Comparison of ENCODE assay signal across 9 mouse cellular contexts in the genomic region with DNA sequence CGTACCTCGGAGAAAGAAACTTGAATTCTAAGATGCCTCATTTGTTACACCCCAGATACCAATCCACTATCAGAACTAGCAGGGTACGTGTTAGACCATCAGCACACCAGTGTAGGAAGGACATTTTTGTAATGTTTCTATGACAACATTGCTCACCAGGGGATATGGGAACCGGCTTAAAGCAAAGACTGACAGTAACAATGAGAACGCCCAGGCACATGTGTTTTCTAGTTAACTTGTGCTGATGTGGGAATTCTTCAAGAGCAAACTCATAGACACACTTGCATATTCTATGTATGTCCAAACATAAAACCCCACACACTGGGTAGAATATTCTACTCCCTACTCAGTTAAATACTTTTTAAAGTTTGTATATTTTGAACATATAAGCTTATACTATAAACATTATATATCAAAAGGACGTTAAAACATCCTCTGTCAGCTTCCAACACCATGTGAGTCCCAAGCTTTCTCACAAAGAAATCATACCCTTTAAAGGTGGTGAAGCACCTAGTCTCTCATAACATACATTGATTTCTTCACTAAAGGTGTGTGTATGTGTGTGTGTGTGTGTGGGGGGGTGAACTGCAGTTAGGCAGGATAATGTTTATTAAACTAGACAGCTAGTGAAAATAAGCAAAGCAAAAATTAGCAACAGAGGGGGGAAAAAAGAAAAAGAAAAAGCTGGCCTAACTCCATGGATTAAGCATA.
DNase-seq lines count a peak whose midpoint lies in the region; ATAC-seq and TF ChIP-seq lines count a peak whose summit lies in the region.
"Had no signal": no experiment of that assay in that cellular context is flagged by ENCODE, and none has a peak within 500 bp of the region (broad histone marks: within the 10 kb centered on the region; RNA-seq: fewer than 3 reads in every experiment).

No protein-coding gene starts in this region.

- no peak overlapping the region for H3K9ac ChIP-seq in lung, embryonic 15.5 days
- H3K9ac ChIP-seq in forebrain, postnatal 0 days = no peak overlapping the region
- H3K9ac ChIP-seq in stomach, postnatal 0 days (ENCODE audit: low read length) = no peak overlapping the region
- H3K9ac ChIP-seq: liver, embryonic 13.5 days had no signal

- no peaks in the 10 kb centered on the region for H3K27me3 ChIP-seq in lung, embryonic 15.5 days
- no peaks in the 10 kb centered on the region for H3K27me3 ChIP-seq in forebrain, postnatal 0 days (ENCODE audit: insufficient read depth, low read length)
- no peaks in the 10 kb centered on the region for H3K27me3 ChIP-seq in stomach, postnatal 0 days (ENCODE audit: control insufficient read depth, insufficient read depth, low read length)
- H3K27me3 ChIP-seq: liver, embryonic 13.5 days had no signal

- TF ChIP-seq EP300 in stomach, postnatal 0 days (optimal IDR thresholded peaks at IDR 0.05) = no peak

- peak; percentile 27; the same call in 1 of the 2 replicates for ATAC-seq in lung, embryonic 15.5 days (ENCODE audit: borderline replicate concordance, extremely low read depth, low FRiP score, low TSS enrichment)
- peak; percentile 38; the same call in 1 of the 2 replicates for ATAC-seq in forebrain, postnatal 0 days
- no peak for ATAC-seq in stomach, postnatal 0 days (ENCODE audit: low FRiP score, low TSS enrichment)

- no peaks in the 10 kb centered on the region for H3K9me3 ChIP-seq in lung, embryonic 15.5 days
- H3K9me3 ChIP-seq in forebrain, postnatal 0 days (ENCODE audit: low read length) = no peaks in the 10 kb centered on the region
- no peaks in the 10 kb centered on the region for H3K9me3 ChIP-seq in stomach, postnatal 0 days (ENCODE audit: control insufficient read depth, low read length)
- H3K9me3 ChIP-seq: liver, embryonic 13.5 days had no signal

- no peaks in the 10 kb centered on the region for H3K36me3 ChIP-seq in lung, embryonic 15.5 days
- no peaks in the 10 kb centered on the region for H3K36me3 ChIP-seq in forebrain, postnatal 0 days (ENCODE audit: insufficient read depth)
- H3K36me3 ChIP-seq in stomach, postnatal 0 days (ENCODE audit: control insufficient read depth, insufficient read depth, low read length) = no peaks in the 10 kb centered on the region
- H3K36me3 ChIP-seq: liver, embryonic 13.5 days had no signal

- no peak for TF ChIP-seq CTCF in forebrain, postnatal 0 days (IDR thresholded peaks at IDR 0.05; ENCODE audit: low read depth)
- TF ChIP-seq CTCF in stomach, postnatal 0 days (IDR thresholded peaks at IDR 0.05; ENCODE audit: low read depth) = no peak

- DNase-seq in lung, postnatal 14 days = no peak
- no peak for DNase-seq in forebrain, postnatal 0 days
- peak; percentile 35 for DNase-seq in mesoderm, embryonic 11.5 days (ENCODE audit: low read depth, low spot score)
- no peak for DNase-seq in stomach, postnatal 0 days (ENCODE audit: low spot score)
- DNase-seq in thymus, postnatal 0 days (ENCODE audit: low spot score) = no peak
- DNase-seq in yolk sac, embryonic 10.5 days (ENCODE audit: low spot score) = no peak
- DNase-seq: heart, postnatal 10 days; liver, embryonic 13.5 days had no signal

- no peak overlapping the region for H3K4me2 ChIP-seq in lung, embryonic 15.5 days
- no peak overlapping the region for H3K4me2 ChIP-seq in forebrain, postnatal 0 days (ENCODE audit: low read depth)
- H3K4me2 ChIP-seq in stomach, postnatal 0 days (replicated peaks; ENCODE audit: low read depth) = no peak overlapping the region
- H3K4me2 ChIP-seq: liver, embryonic 13.5 days had no signal

- H3K4me1 ChIP-seq in lung, embryonic 15.5 days = peaks cover 13% of the 10 kb centered on the region
- no peaks in the 10 kb centered on the region for H3K4me1 ChIP-seq in forebrain, postnatal 0 days (ENCODE audit: insufficient read depth)
- H3K4me1 ChIP-seq in stomach, postnatal 0 days (replicated peaks; ENCODE audit: control insufficient read depth, insufficient read depth) = no peaks in the 10 kb centered on the region
- H3K4me1 ChIP-seq: liver, embryonic 13.5 days had no signal

- no peak overlapping the region for H3K4me3 ChIP-seq in lung, embryonic 15.5 days
- no peak overlapping the region for H3K4me3 ChIP-seq in forebrain, postnatal 0 days (ENCODE audit: low read depth, low read length)
- no peak overlapping the region for H3K4me3 ChIP-seq in stomach, postnatal 0 days (ENCODE audit: low read depth, low read length)
- H3K4me3 ChIP-seq: liver, embryonic 13.5 days had no signal

- H3K27ac ChIP-seq in lung, embryonic 15.5 days = peak overlapping the region; percentile 49
- no peak overlapping the region for H3K27ac ChIP-seq in forebrain, postnatal 0 days (ENCODE audit: low read depth, low read length)
- H3K27ac ChIP-seq in stomach, postnatal 0 days (replicated peaks) = peak overlapping the region; percentile 40
- H3K27ac ChIP-seq: liver, embryonic 13.5 days had no signal

- 59% methylated on average over 6 of the region's 6 CpGs for WGBS in lung, embryonic 15.5 days
- WGBS in forebrain, postnatal 0 days = 50% methylated on average over 6 of the region's 6 CpGs
- WGBS in stomach, postnatal 0 days = 49% methylated on average over 6 of the region's 6 CpGs
